Mouse (Mus musculus) gonadal fat pad, adult 2 months (tissue): ENCODE results near the gene 1700003E16Rik. TPM values are rescaled to one million over a fixed set of nuclear protein-coding genes. Genes with fewer than 3 reads are reported as not detected.
"Not testable (repeated sequence)": the region's sequence is repeated elsewhere in the genome, so short reads cannot be mapped to it uniquely, and the experiment has no call there.

Source experiments
- DNase-seq: peaks from one replicate; pipeline ENCODE4 v3.0.0-alpha.2; 2012; ENCODE audit warnings: low read depth
- polyA plus RNA-seq: library from polyadenylated mRNA; depleted of rRNA; stranded (reverse); fragments of >200 nt; gene quantifications from 2 replicates; pipeline ENCODE4 v1.2.3, GENCODE M21; 2012

Gene 1700003E16Rik
- polyA plus RNA-seq, 1 experiment, result 2.7 TPM

GRCm38 (mm10) chr6:83159456-83159855 is 3.3 kb downstream of the 1700003E16Rik start:
- not testable (repeated sequence) for DNase-seq

DNA sequence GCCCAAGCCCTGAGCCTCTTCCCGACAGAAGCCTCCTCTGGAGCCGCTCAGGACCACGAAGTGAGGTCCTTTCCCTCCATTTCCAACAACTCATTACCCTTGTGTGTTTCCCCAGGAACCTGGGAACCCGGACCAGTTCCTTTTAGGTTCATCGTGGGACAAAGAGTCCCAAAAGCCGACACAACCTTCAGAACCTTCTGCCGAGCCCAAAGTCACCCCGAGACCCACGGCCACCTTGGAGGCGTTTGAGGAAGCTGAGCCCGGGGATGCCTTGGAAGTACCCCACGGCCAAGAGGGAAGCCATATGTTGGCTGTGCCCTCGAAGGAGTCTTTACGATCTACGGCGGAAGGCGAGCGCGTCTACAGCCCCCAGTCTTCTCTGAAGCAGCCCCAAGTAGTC is 5.2 kb downstream of the 1700003E16Rik start:
- no peak for DNase-seq

DNA sequence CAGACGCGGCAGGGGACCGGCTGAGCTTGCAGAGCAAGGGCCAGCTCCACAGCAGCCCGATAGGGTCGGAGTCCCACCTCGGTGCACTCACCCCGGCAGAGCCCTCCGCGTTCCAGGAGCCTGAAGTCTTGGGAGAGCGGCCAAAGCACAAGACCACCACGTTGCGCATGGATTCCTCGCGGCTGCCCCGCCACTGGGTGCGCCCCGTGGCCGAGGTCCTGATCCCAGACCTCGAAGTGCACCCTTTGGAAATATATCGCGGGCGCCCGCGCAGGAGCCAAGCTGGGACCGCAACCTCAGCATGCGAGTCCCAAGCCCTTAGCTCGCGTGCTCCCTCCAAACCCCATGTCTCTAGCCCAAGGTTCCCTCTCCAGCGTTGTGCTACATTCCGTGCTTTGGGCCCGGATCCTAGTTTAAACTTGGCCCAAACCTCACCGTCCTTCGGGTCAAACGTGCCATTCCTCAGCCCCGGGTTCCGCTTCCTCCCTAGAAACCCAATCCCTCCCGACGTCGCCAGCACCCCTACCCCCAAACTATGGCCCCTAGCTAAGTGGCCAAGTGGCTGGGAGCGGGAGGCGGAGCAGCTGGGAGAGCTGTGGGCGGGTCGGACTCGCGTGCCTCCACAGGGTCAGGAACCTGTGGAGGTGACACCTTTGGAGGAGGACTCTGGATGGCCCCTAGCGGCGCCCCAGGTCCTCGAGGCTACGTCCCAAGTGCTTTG is 5.9 kb downstream of the 1700003E16Rik start:
- DNase-seq, result no peak

GRCm38 (mm10) chr6:83162701-83163100 is 6.5 kb downstream of the 1700003E16Rik start:
- DNase-seq, result no peak

- DNase-seq, result no peak
Observed at GRCm38 (mm10) chr6:83165026-83165606, 8.9 kb downstream of the 1700003E16Rik start.

DNA sequence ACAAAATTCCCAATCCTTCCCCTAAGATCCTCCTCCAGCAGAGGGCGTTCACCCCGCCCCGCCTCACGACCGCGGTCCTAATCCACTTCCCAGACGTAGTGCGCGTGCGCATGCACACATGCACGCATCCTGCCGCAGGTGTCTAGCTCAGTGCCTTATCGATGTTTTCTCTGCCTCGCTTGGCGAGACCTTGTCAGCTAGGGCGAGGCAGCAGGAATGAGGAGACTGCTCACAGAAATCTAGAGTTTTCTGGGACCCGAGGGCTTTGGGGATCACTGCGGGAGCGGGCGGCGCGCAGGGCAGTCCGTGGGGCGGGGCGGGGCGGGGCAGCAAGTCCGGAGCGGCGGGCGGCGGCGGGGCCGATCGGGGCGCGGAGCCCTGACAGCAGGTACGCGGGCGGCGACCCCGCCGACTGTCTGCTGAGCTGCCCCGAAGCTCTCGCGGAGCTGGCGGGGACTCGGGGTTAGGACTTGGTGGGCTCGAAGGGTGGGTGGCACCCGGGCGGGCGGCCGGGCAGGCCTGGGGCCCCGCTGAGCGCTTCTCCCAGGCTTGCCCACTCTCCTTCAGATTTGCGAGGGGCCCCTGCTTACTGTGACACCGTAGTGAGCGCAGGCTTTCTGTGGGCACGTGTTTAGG is 9.5 kb downstream of the 1700003E16Rik start, which contains the start of gene Dctn1:
Gene Dctn1 (plus strand): TSS at position 314 of the 636 bp plus-strand sequence.
- DNase-seq, result peak; percentile 46

DNA sequence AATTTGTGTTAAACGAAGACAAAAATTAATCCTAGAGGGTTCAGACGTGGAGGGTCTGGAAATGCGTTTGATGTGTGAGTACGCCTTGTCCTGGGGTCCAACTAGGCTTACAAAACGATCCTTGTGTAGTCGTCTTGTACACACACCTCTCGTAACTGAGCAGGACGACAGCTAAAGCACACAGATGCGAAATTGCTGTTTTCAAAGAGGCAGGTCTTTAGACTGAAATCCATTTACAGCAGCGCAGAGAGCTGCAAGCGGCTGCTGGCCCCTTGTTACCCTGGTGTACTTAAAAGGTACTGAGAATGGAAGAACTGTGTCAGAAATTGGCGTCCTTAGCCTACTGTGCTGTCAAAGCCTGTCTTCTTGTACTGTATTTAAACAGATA is 10.0 kb downstream of the 1700003E16Rik start:
- no peak for DNase-seq

DNA sequence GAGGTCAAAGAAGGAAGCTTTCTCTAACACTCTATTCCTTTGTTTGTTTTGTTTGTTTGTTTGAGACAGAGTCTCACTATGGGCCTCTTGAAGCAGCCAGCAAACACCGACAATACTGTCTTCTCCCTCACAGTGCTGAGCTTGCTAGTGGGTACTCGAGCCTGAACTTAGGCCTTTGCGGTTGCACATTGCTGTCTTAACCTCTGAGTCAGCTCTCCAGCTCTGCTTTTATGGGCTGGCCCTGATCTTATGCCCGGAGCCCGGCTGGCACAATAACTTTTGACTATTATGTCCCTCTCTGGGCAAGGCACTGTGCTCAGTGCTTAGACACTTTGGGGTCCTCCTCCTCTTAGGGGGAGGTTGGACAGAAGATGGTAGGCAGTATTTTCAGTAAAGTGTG is 13.7 kb downstream of the 1700003E16Rik start:
- no peak for DNase-seq

- DNase-seq, result no peak
Observed at GRCm38 (mm10) chr6:83171063-83171462, 14.9 kb downstream of the 1700003E16Rik start.

GRCm38 (mm10) chr6:83172240-83172920 is 16.2 kb downstream of the 1700003E16Rik start:
- DNase-seq, result no peak

- no peak for DNase-seq
Observed at GRCm38 (mm10) chr6:83175996-83176395, 19.8 kb downstream of the 1700003E16Rik start.

- no peak for DNase-seq
Observed at GRCm38 (mm10) chr6:83179390-83180117, 23.4 kb downstream of the 1700003E16Rik start.

- no peak for DNase-seq
Observed at GRCm38 (mm10) chr6:83180605-83181004, 24.4 kb downstream of the 1700003E16Rik start.

DNA sequence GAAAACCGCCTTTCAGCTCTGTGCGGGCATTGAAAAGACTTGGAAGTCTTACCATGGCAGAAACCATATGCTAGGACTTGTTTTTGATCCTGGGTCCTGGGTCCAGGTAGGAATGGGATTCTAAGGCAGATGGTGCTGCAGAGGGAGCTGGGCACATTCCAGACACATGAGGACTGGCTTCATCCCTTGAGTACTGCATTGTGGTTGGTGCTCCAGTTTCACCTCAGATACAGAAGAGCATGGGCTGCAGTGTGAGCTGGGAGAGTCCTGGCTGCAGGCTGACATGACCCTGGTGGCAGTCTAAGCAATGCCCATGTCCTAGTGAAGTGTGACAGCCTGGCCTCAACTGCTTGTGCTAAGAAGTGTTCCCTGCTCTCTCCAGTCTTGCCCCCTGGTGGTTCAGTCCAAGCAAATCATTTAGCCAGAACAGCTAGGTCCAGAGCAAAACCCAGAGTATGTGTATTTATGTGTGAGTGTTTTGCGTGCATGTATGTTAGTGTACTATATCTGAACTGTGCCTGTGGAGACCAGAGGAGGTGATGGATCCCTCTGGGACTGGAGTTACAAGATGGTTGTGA is 28.7 kb downstream of the 1700003E16Rik start:
- no peak for DNase-seq

DNA sequence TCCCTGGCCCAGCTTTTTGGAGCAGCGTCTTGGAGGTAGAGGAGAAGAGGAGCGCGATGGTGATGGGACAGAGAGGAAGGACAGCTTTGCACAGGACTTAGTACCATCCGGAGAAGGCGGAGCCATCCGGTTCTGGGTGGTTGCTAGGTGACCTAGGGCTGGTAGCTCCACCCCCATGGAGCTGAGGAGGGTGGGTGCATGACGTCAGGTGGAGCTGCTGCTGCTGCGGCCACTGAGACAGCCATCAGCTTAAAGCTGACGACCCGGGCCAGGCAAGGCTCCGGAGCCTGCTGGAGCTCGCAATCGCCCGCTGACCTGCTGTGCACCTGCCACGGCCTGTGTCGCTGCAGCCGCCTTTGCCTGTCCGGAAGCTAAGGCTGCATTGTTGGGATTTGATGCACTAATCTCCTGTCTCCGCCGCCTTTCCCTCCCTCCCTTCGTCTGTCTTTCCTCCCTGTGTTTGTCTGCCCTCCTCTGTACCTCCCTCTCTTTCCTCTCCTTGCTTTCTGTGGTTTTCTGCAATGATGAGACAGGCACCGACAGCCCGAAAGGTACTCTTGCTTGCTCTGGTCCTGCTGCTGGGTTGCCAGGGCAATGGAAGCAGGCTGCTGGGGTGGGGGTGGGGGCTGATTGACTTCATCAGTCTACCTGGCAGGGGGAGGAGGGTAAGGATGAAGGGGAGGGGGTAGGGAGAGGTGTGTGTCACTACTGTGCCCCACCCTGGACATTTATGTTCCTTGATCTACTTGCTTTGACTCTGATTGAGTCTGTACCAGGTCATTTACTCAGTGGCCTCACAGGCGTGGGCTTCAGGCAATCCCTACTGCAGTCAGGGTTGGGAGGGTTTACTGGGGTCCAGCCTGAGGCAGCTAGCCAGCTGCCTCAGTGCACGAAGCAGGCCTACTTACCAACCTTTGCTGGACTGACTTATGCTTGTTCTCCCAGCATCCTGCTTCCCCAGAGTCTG is 30.0 kb downstream of the 1700003E16Rik start:
- DNase-seq, result no peak

- DNase-seq, result no peak
Observed at GRCm38 (mm10) chr6:83186946-83187345, 30.7 kb downstream of the 1700003E16Rik start.

DNA sequence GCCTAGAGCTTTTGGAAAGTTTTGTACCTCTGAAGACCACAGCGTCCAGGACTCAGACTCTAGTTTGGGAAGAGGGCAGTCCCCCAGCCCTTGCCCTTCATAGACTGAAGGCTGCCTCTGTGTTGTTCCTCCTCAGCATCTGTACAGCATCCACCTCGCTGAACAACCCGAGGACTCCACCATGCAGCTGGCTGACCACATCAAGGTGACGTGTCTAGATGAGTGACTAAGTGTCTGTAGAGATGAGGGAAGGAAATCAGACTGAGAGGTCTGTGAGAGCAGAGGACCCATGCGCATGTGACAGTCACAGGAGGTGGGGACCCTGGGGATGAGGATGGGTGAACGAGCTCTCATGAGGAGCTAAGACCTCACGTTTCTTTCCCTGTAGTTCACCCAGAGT is 37.4 kb downstream of the 1700003E16Rik start:
- DNase-seq, result no peak

GRCm38 (mm10) chr6:83197345-83198004 is 41.3 kb downstream of the 1700003E16Rik start:
- no peak for DNase-seq

GRCm38 (mm10) chr6:83203320-83203719 is 47.1 kb downstream of the 1700003E16Rik start:
- no peak for DNase-seq

GRCm38 (mm10) chr6:83205851-83206250 is 49.6 kb downstream of the 1700003E16Rik start:
- DNase-seq, result no peak
